Mouse (Mus musculus) small intestine, adult 2 months (tissue): Measurements from ENCODE around the gene Ogg1.

Source experiments
- CTCF ChIP-seq: fragments of 200-500 bp; IDR thresholded peaks from 2 replicates; pipeline ENCODE4 v1.5.1; 2012; ENCODE audit warnings: low read depth, mild to moderate bottlenecking, control low read depth, inconsistent platforms, low read length, moderate library complexity, mixed read lengths; ENCODE audit not compliant: insufficient replicate concordance, insufficient read length; ENCODE audit errors: extremely low read depth
- POLR2A ChIP-seq: fragments of 200-500 bp; IDR thresholded peaks from 2 replicates; pipeline ENCODE4 v1.6.1; 2012; ENCODE audit warnings: low read depth, mild to moderate bottlenecking, control low read depth, inconsistent platforms, low read length, moderate library complexity

- TF ChIP-seq POLR2A (no peak), CTCF (no peak)
These were observed 44.5 kb upstream of the Ogg1 start, which contains the start of gene Cpne9 for GRCm38 (mm10) chr6:113282101-113282802.
